Mouse (Mus musculus): Measurements from ENCODE around the gene Vmn2r71.

The Vmn2r71 gene

DNA sequence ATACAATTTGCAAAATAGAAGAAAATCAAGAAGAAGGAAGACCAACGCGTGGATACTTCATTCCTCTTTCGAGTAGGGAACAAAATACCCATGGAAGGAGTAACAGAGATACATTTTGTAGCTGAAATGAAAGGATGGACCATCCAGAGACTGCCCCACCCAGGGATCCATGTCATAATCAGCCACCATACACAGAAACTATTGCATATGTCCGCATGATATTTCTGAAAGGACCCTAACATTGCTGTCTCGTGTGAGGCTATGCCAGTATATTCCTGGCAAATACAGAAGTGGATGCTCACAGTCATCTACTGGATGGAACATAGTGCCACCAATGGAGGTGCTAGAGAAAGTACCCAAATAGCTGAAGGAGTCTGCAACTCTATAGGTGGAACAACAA is at the start of gene Vmn2r71:
TSS of gene Vmn2r71 (plus strand) at position 301 of the 400 bp plus-strand sequence.
- DNase-seq (ENCODE audit: low spot score) = no peak

GRCm38 (mm10) chr7:85542108-85542507 is 20.8 kb upstream of the Vmn2r71 start:
- DNase-seq (ENCODE audit: low spot score) = no peak

GRCm38 (mm10) chr7:85543118-85543517 is 19.8 kb upstream of the Vmn2r71 start:
- no peak for DNase-seq (ENCODE audit: low spot score)

DNA sequence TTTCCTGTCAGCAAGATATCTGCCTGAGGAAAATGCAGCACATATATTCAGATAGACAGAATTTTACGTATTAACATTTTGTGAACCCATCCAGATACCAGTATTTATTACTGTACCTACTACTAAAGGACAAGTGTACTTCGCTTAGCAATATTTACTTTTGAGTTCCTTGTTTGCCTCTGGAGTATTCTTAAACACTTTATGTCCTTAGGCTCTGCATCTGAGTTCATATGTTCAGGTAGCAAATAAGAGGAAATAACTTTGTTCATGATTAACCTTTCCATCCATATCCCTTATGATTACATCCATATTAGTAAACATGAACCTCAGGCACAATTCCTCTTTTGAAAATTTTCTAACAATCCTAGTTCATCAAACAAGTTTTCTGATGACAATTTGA is 6.2 kb downstream of the Vmn2r71 start, which contains the start of gene Vmn2r70:
TSS of gene Vmn2r70 (minus strand) at position 101 of the 400 bp plus-strand sequence.
- DNase-seq (ENCODE audit: low spot score) = no peak
